Mouse (Mus musculus): ENCODE results near the gene Defb29. TPM values are rescaled to one million over a fixed set of nuclear protein-coding genes. Genes with fewer than 3 reads are reported as not detected.

The Defb29 gene
- total and polyA plus RNA-seq, 2 experiments from 2014 or later, result not detected

- Histone ChIP-seq H3K9ac (no peak overlapping the region), H3K4me3 (ENCODE audit: low read depth, low read length) (no peak overlapping the region), H3K4me2 (ENCODE audit: low read depth) (no peak overlapping the region), H3K27ac (ENCODE audit: low read depth, low read length) (no peak overlapping the region), H3K4me1 (ENCODE audit: insufficient read depth) (no peaks in the 10 kb centered on the region), H3K36me3 (ENCODE audit: insufficient read depth) (no peaks in the 10 kb centered on the region), H3K9me3 (ENCODE audit: low read length) (no peaks in the 10 kb centered on the region), H3K27me3 (ENCODE audit: insufficient read depth, low read length) (no peaks in the 10 kb centered on the region)
- no peak for TF ChIP-seq CTCF (IDR thresholded peaks at IDR 0.05; ENCODE audit: low read depth)
- ATAC-seq, result no peak
- 94% methylated on average over 2 of the region's 2 CpGs for WGBS
- DNase-seq, result no peak
Observed at GRCm38 (mm10) chr2:152503950-152504349, 35.9 kb downstream of the Defb29 start.

DNA sequence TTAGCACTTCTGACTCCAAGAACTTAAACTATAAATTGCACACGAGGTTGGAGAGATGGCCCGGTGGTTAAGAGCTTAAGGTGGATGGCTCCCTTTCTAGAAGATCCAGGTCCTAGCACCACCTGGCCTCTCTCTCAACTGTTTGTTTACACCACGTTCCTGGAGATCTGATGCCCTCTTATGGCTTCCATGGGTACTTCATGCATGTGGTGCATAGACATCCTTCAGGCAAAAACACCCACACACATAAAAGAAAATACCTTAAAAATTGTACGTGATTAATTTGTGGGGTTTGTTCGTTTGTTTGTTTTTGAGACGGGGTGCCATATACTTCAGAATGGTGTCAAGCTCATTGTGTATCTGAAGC, 39.1 kb downstream of the Defb29 start:
- H3K4me1 ChIP-seq (ENCODE audit: insufficient read depth), result no peaks in the 10 kb centered on the region
- H3K4me2 ChIP-seq (ENCODE audit: low read depth), result no peak overlapping the region
- H3K36me3 ChIP-seq (ENCODE audit: insufficient read depth), result no peaks in the 10 kb centered on the region
- no peak overlapping the region for H3K27ac ChIP-seq (ENCODE audit: low read depth, low read length)
- H3K4me3 ChIP-seq (ENCODE audit: low read depth, low read length), result no peak overlapping the region
- H3K27me3 ChIP-seq (ENCODE audit: insufficient read depth, low read length), result no peaks in the 10 kb centered on the region
- WGBS, result 83% methylated on average over 6 of the region's 6 CpGs
- no peaks in the 10 kb centered on the region for H3K9me3 ChIP-seq (ENCODE audit: low read length)
- no peak overlapping the region for H3K9ac ChIP-seq
- DNase-seq, result no peak
- no peak for ATAC-seq
- peak; percentile 27 for TF ChIP-seq CTCF (IDR thresholded peaks at IDR 0.05; ENCODE audit: low read depth)

DNA sequence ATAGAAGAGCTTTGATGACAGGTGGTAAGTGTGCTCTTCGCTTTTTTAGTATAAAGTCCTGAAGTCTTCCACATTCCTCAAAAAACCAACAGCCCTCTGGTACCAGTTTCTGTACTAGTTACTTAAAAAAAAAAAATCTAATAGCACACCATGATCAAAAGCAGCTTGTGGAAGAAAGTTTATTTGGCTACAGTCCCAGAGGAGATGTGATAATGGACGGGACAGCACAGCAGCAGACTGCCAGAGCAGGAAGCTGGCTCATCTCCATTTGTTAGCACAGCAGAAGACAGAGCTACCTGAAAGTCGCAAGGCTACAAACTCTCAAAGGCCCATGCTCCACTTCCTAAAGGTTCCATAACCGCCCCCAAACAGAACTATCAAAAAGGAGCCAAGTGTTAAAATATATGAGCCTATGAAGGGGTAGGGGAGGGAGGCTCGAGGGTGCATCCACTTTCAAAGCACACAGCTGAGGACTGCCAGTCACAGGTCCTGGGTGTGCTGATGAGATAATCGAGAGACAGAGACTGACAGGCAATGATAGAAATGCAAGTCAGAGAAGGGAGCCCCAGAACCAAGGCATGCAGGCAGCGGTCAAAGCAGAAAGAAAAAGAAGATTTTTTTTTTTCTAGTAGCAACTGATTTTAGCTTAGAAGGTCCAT, 39.6 kb downstream of the Defb29 start:
- no peak for TF ChIP-seq CTCF (IDR thresholded peaks at IDR 0.05; ENCODE audit: low read depth)
- DNase-seq, result no peak
- no peaks in the 10 kb centered on the region for H3K36me3 ChIP-seq (ENCODE audit: insufficient read depth)
- WGBS, result 79% methylated on average over 7 of the region's 7 CpGs
- H3K27me3 ChIP-seq (ENCODE audit: insufficient read depth, low read length), result no peaks in the 10 kb centered on the region
- H3K4me1 ChIP-seq (ENCODE audit: insufficient read depth), result no peaks in the 10 kb centered on the region
- H3K4me2 ChIP-seq (ENCODE audit: low read depth), result no peak overlapping the region
- H3K9ac ChIP-seq, result no peak overlapping the region
- no peak for ATAC-seq
- no peak overlapping the region for H3K4me3 ChIP-seq (ENCODE audit: low read depth, low read length)
- H3K9me3 ChIP-seq (ENCODE audit: low read length), result no peaks in the 10 kb centered on the region
- no peak overlapping the region for H3K27ac ChIP-seq (ENCODE audit: low read depth, low read length)

DNA sequence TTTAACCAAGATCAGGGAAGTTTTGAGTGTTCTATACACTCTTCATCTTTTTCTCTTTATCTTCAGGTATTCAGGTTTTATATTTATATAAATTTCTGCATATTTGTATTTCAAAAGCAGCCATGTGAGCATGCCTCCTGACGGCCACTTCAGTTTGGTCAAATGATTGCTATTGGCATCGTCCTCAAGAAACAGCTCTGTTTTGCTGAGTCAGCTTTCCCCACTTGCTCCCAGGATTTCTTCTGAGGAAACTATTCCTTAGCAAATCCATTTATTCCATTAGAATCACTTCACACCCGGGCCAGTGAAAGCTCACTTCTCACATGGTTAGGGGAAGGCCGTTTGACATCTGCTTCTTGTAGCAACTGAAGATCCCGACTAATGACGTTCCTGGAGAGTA, 41.9 kb downstream of the Defb29 start:
- ATAC-seq, result no peak
- H3K4me2 ChIP-seq (ENCODE audit: low read depth), result no peak overlapping the region
- no peak for TF ChIP-seq CTCF (IDR thresholded peaks at IDR 0.05; ENCODE audit: low read depth)
- no peak overlapping the region for H3K9ac ChIP-seq
- H3K27me3 ChIP-seq (ENCODE audit: insufficient read depth, low read length), result no peaks in the 10 kb centered on the region
- H3K4me1 ChIP-seq (ENCODE audit: insufficient read depth), result no peaks in the 10 kb centered on the region
- WGBS, result 81% methylated on average over 6 of the region's 6 CpGs
- DNase-seq, result no peak
- no peak overlapping the region for H3K4me3 ChIP-seq (ENCODE audit: low read depth, low read length)
- no peaks in the 10 kb centered on the region for H3K36me3 ChIP-seq (ENCODE audit: insufficient read depth)
- H3K27ac ChIP-seq (ENCODE audit: low read depth, low read length), result no peak overlapping the region
- no peaks in the 10 kb centered on the region for H3K9me3 ChIP-seq (ENCODE audit: low read length)

DNA sequence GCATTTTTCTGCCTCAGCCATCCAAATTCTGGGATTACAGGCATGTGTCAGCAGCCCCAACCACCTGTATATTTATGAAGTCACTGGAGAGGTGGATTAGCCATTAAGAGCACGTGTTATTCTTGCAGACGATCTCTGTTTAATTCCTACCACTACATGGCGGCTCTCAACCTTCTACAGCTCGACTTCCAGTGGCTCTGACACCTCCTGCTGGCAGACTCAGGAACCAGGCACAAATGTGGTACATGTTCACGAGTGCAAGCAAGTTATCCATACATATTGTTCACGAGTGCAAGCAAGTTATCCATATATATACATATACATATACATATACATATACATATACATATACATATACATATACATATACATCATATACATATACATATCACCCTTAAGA, 46.7 kb downstream of the Defb29 start:
- no peak overlapping the region for H3K4me2 ChIP-seq (ENCODE audit: low read depth)
- WGBS, result 81% methylated on average over 6 of the region's 6 CpGs
- no peaks in the 10 kb centered on the region for H3K9me3 ChIP-seq (ENCODE audit: low read length)
- H3K4me1 ChIP-seq (ENCODE audit: insufficient read depth), result no peaks in the 10 kb centered on the region
- DNase-seq (no peak), ATAC-seq (no peak)
- H3K27me3 ChIP-seq (ENCODE audit: insufficient read depth, low read length), result no peaks in the 10 kb centered on the region
- no peak overlapping the region for H3K27ac ChIP-seq (ENCODE audit: low read depth, low read length)
- no peak overlapping the region for H3K4me3 ChIP-seq (ENCODE audit: low read depth, low read length)
- no peak for TF ChIP-seq CTCF (IDR thresholded peaks at IDR 0.05; ENCODE audit: low read depth)
- H3K36me3 ChIP-seq (ENCODE audit: insufficient read depth), result no peaks in the 10 kb centered on the region
- H3K9ac ChIP-seq, result no peak overlapping the region

GRCm38 (mm10) chr2:152490038-152490437, 49.9 kb downstream of the Defb29 start, which contains the start of gene Defb22:
Defb22 (minus strand) TSS chr2:152490138.
- H3K4me3 ChIP-seq (ENCODE audit: low read depth, low read length), result no peak within 1 kb of the TSS
- no peak for DNase-seq
- TF ChIP-seq CTCF (IDR thresholded peaks at IDR 0.05; ENCODE audit: low read depth), result no peak
- no peaks in the 10 kb centered on the region for H3K36me3 ChIP-seq (ENCODE audit: insufficient read depth)
- no peaks in the 10 kb centered on the region for H3K4me1 ChIP-seq (ENCODE audit: insufficient read depth)
- no peak for ATAC-seq
- no peak within 1 kb of the TSS for H3K27ac ChIP-seq (ENCODE audit: low read depth, low read length)
- no peaks in the 10 kb centered on the region for H3K27me3 ChIP-seq (ENCODE audit: insufficient read depth, low read length)
- H3K4me2 ChIP-seq (ENCODE audit: low read depth), result no peak within 1 kb of the TSS
- H3K9me3 ChIP-seq (ENCODE audit: low read length), result no peaks in the 10 kb centered on the region
- H3K9ac ChIP-seq, result no peak within 1 kb of the TSS

Other genes starting within 250 kb of the Defb29 start
- gene Tbc1d20, start 246.3 kb downstream of the Defb29 start, total RNA-seq (2014; rRNA removed), result 40.2 and 51.8 TPM in 2 replicates
- gene Tbc1d20, start 246.3 kb downstream of the Defb29 start, polyA plus RNA-seq (2015; fragmentation: Nextera tagmentation; extraction: Ambion mirVana), result 24.4 and 27.2 TPM in 2 replicates
- 105 and 108 TPM in 2 replicates for gene Rbck1, start 207.4 kb downstream of the Defb29 start, total RNA-seq (2014; rRNA removed)
- 88.9 and 90.7 TPM in 2 replicates for gene Rbck1, start 207.4 kb downstream of the Defb29 start, polyA plus RNA-seq (2015; fragmentation: Nextera tagmentation; extraction: Ambion mirVana)
- gene Trib3, start 196.1 kb downstream of the Defb29 start, total RNA-seq (2014; rRNA removed), result 2.0 and 2.2 TPM in 2 replicates
- gene Trib3, start 196.1 kb downstream of the Defb29 start, polyA plus RNA-seq (2015; fragmentation: Nextera tagmentation; extraction: Ambion mirVana), result 1.3 and 1.4 TPM in 2 replicates
- gene Nrsn2, start 163.5 kb downstream of the Defb29 start, total RNA-seq (2014; rRNA removed), result 30.9 and 43.7 TPM in 2 replicates
- gene Nrsn2, start 163.5 kb downstream of the Defb29 start, polyA plus RNA-seq (2015; fragmentation: Nextera tagmentation; extraction: Ambion mirVana), result 32.0 and 52.1 TPM in 2 replicates
- 47.1 and 47.8 TPM in 2 replicates for gene Sox12, start 142.0 kb downstream of the Defb29 start, total RNA-seq (2014; rRNA removed)
- gene Sox12, start 142.0 kb downstream of the Defb29 start, polyA plus RNA-seq (2015; fragmentation: Nextera tagmentation; extraction: Ambion mirVana), result 10.0 and 11.9 TPM in 2 replicates
- gene Zcchc3, start 125.1 kb downstream of the Defb29 start, total RNA-seq (2014; rRNA removed), result 10.5 and 16.4 TPM in 2 replicates
- gene Zcchc3, start 125.1 kb downstream of the Defb29 start, polyA plus RNA-seq (2015; fragmentation: Nextera tagmentation; extraction: Ambion mirVana), result 13.5 and 15.4 TPM in 2 replicates
- 2.3 and 5.0 TPM in 2 replicates for gene 6820408C15Rik, start 124.5 kb downstream of the Defb29 start, total RNA-seq (2014; rRNA removed)
- 5.6 and 6.4 TPM in 2 replicates for gene 6820408C15Rik, start 124.5 kb downstream of the Defb29 start, polyA plus RNA-seq (2015; fragmentation: Nextera tagmentation; extraction: Ambion mirVana)
- not detected in 2 replicates for gene Defb23, start 75.5 kb downstream of the Defb29 start, total RNA-seq (2014; rRNA removed)
- gene Defb23, start 75.5 kb downstream of the Defb29 start, polyA plus RNA-seq (2015; fragmentation: Nextera tagmentation; extraction: Ambion mirVana), result not detected in 2 replicates
- gene Defb20, start 63.0 kb downstream of the Defb29 start, total RNA-seq (2014; rRNA removed), result not detected in 2 replicates
- gene Defb20, start 63.0 kb downstream of the Defb29 start, polyA plus RNA-seq (2015; fragmentation: Nextera tagmentation; extraction: Ambion mirVana), result not detected in 2 replicates
- gene Defb22, start 50.0 kb downstream of the Defb29 start, total RNA-seq (2014; rRNA removed), result not detected in 2 replicates
- gene Defb22, start 50.0 kb downstream of the Defb29 start, polyA plus RNA-seq (2015; fragmentation: Nextera tagmentation; extraction: Ambion mirVana), result not detected in 2 replicates
- not detected in 2 replicates for gene Defb26, start 28.4 kb downstream of the Defb29 start, total RNA-seq (2014; rRNA removed)
- gene Defb26, start 28.4 kb downstream of the Defb29 start, polyA plus RNA-seq (2015; fragmentation: Nextera tagmentation; extraction: Ambion mirVana), result not detected in 2 replicates
- not detected in 2 replicates for gene Defb28, start 21.8 kb downstream of the Defb29 start, total RNA-seq (2014; rRNA removed)
- gene Defb28, start 21.8 kb downstream of the Defb29 start, polyA plus RNA-seq (2015; fragmentation: Nextera tagmentation; extraction: Ambion mirVana), result not detected in 2 replicates
- gene Gm17416, start 29.2 kb upstream of the Defb29 start, total RNA-seq (2014; rRNA removed), result not detected in 2 replicates
- gene Gm17416, start 29.2 kb upstream of the Defb29 start, polyA plus RNA-seq (2015; fragmentation: Nextera tagmentation; extraction: Ambion mirVana), result not detected in 2 replicates
- not detected in 2 replicates for gene Defb21, start 32.6 kb upstream of the Defb29 start, total RNA-seq (2014; rRNA removed)
- gene Defb21, start 32.6 kb upstream of the Defb29 start, polyA plus RNA-seq (2015; fragmentation: Nextera tagmentation; extraction: Ambion mirVana), result not detected in 2 replicates
- not detected in 2 replicates for gene Defb19, start 40.2 kb upstream of the Defb29 start, total RNA-seq (2014; rRNA removed)
- not detected in 2 replicates for gene Defb19, start 40.2 kb upstream of the Defb29 start, polyA plus RNA-seq (2015; fragmentation: Nextera tagmentation; extraction: Ambion mirVana)
- not detected in 2 replicates for gene Defb45, start 59.3 kb upstream of the Defb29 start, total RNA-seq (2014; rRNA removed)
- gene Defb45, start 59.3 kb upstream of the Defb29 start, polyA plus RNA-seq (2015; fragmentation: Nextera tagmentation; extraction: Ambion mirVana), result not detected in 2 replicates
- not detected in 2 replicates for gene Defb36, start 64.2 kb upstream of the Defb29 start, total RNA-seq (2014; rRNA removed)
- not detected in 2 replicates for gene Defb36, start 64.2 kb upstream of the Defb29 start, polyA plus RNA-seq (2015; fragmentation: Nextera tagmentation; extraction: Ambion mirVana)
- gene Defb25, start 83.0 kb upstream of the Defb29 start, total RNA-seq (2014; rRNA removed), result not detected in 2 replicates
- not detected in 2 replicates for gene Defb25, start 83.0 kb upstream of the Defb29 start, polyA plus RNA-seq (2015; fragmentation: Nextera tagmentation; extraction: Ambion mirVana)
- 0.46 and 2.7 TPM in 2 replicates for gene Rem1, start 86.9 kb upstream of the Defb29 start, total RNA-seq (2014; rRNA removed)
- gene Rem1, start 86.9 kb upstream of the Defb29 start, polyA plus RNA-seq (2015; fragmentation: Nextera tagmentation; extraction: Ambion mirVana), result 0.44 and 0.53 TPM in 2 replicates
- 121 and 177 TPM in 2 replicates for gene H13, start 129.4 kb upstream of the Defb29 start, total RNA-seq (2014; rRNA removed)
- 165 and 166 TPM in 2 replicates for gene H13, start 129.4 kb upstream of the Defb29 start, polyA plus RNA-seq (2015; fragmentation: Nextera tagmentation; extraction: Ambion mirVana)
- gene Mcts2, start 146.9 kb upstream of the Defb29 start, total RNA-seq (2014; rRNA removed), result 21.5 and 30.8 TPM in 2 replicates
- 26.6 and 29.9 TPM in 2 replicates for gene Mcts2, start 146.9 kb upstream of the Defb29 start, polyA plus RNA-seq (2015; fragmentation: Nextera tagmentation; extraction: Ambion mirVana)
- gene Id1, start 196.2 kb upstream of the Defb29 start, total RNA-seq (2014; rRNA removed), result 58.8 and 70.5 TPM in 2 replicates
- gene Id1, start 196.2 kb upstream of the Defb29 start, polyA plus RNA-seq (2015; fragmentation: Nextera tagmentation; extraction: Ambion mirVana), result 59.8 and 71.3 TPM in 2 replicates
- gene Cox4i2, start 214.1 kb upstream of the Defb29 start, total RNA-seq (2014; rRNA removed), result 4.3 TPM in 2 replicates
- 4.4 and 5.4 TPM in 2 replicates for gene Cox4i2, start 214.1 kb upstream of the Defb29 start, polyA plus RNA-seq (2015; fragmentation: Nextera tagmentation; extraction: Ambion mirVana)

Data from forebrain, postnatal 0 days (tissue).